Mouse (Mus musculus) ES-E14 (cell line): Measurements from ENCODE around the gene Lgals9. TPM values are rescaled to one million over a fixed set of nuclear protein-coding genes. Genes with fewer than 3 reads are reported as not detected.

Experiments used
- DNase-seq: peaks from one replicate; pipeline ENCODE4 v3.0.0-alpha.2; 2013; ENCODE audit warnings: low read depth, low spot score
- H3K27ac ChIP-seq: 2 replicates; pipeline ENCODE4 v1.5.1; 2012; ENCODE audit warnings: low read depth, mild to moderate bottlenecking, low read length, moderate library complexity, mixed read lengths; ENCODE audit not compliant: poor library complexity, insufficient read depth, severe bottlenecking
- H3K36me3 ChIP-seq: 2 replicates; pipeline ENCODE4 v1.6.1; 2012; ENCODE audit warnings: mild to moderate bottlenecking, low read length, moderate library complexity, mixed read lengths; ENCODE audit not compliant: control insufficient read depth, poor library complexity, insufficient read depth, severe bottlenecking
- H3K4me1 ChIP-seq, 2 experiments: fragments of 150-350 bp in 1 of 2; sonication (generic) in 1 of 2; 2 replicates each; pipeline ENCODE4 v1.6.1; 2012; ENCODE audit warnings: low read length in 2 of 2, mild to moderate bottlenecking in 1 of 2, mixed read lengths in 1 of 2; ENCODE audit not compliant: control insufficient read depth in 2 of 2, insufficient read depth in 2 of 2, poor library complexity in 1 of 2
- H3K4me3 ChIP-seq, 2 experiments: fragments of 150-350 bp in 1 of 2; sonication (generic) in 1 of 2; 2 replicates each; pipeline ENCODE4 v1.5.1; 2012; ENCODE audit warnings: low read length in 2 of 2, low read depth in 1 of 2, mild to moderate bottlenecking in 1 of 2, mixed read lengths in 1 of 2; ENCODE audit not compliant: insufficient read depth in 1 of 2, poor library complexity in 1 of 2, severe bottlenecking in 1 of 2
- H3K9ac ChIP-seq: 2 replicates; pipeline ENCODE4 v1.6.1; 2012; ENCODE audit warnings: low read depth, mild to moderate bottlenecking, low read length, mixed read lengths; ENCODE audit not compliant: poor library complexity, insufficient read depth, severe bottlenecking
- H3K9me3 ChIP-seq: fragments of 150-350 bp; sonication (generic); 2 replicates; pipeline ENCODE4 v1.6.1; 2012; ENCODE audit warnings: low read depth, mild to moderate bottlenecking, low read length; ENCODE audit not compliant: control insufficient read depth, insufficient read depth
- CHD2 ChIP-seq: IDR thresholded peaks from 2 replicates; pipeline ENCODE4 v1.6.1; 2014; ENCODE audit warnings: mild to moderate bottlenecking, low read depth, low read length, inconsistent platforms
- HCFC1 ChIP-seq: IDR thresholded peaks from 2 replicates; pipeline ENCODE4 v1.6.1; 2012; ENCODE audit warnings: low read length, inconsistent platforms, borderline replicate concordance; ENCODE audit not compliant: insufficient read depth
- MAFK ChIP-seq: IDR thresholded peaks from 2 replicates; pipeline ENCODE4 v1.6.1; 2014; ENCODE audit warnings: mild to moderate bottlenecking, low read depth, low read length, inconsistent platforms; ENCODE audit not compliant: insufficient read depth
- ZC3H11A ChIP-seq: IDR thresholded peaks from 2 replicates; pipeline ENCODE4 v1.6.1; 2012; ENCODE audit warnings: low read depth, mild to moderate bottlenecking, inconsistent platforms, low read length, borderline replicate concordance
- ZNF384 ChIP-seq: IDR thresholded peaks from 2 replicates; pipeline ENCODE4 v1.6.1; 2012; ENCODE audit warnings: low read depth, low read length, inconsistent platforms
- in situ Hi-C, 2 experiments: fragments of 600-800 bp; cut with MboI; formaldehyde crosslinking; loops; one replicate each; pipeline ENCODE4 v1.15.1; 2025; ENCODE audit warnings: low sequenced_read_pairs in 2 of 2, inconsistent platforms in 1 of 2; ENCODE audit not compliant: unreplicated experiment in 2 of 2
- total RNA-seq: library from RNA; depleted of rRNA; stranded (reverse); fragments of 300-350 nt; gene quantifications from 2 replicates; pipeline ENCODE4 v1.2.3, GENCODE M21; 2012; rRNA removed

Lgals9 gene
- total RNA-seq = 3.8 and 8.6 TPM in 2 replicates

DNA sequence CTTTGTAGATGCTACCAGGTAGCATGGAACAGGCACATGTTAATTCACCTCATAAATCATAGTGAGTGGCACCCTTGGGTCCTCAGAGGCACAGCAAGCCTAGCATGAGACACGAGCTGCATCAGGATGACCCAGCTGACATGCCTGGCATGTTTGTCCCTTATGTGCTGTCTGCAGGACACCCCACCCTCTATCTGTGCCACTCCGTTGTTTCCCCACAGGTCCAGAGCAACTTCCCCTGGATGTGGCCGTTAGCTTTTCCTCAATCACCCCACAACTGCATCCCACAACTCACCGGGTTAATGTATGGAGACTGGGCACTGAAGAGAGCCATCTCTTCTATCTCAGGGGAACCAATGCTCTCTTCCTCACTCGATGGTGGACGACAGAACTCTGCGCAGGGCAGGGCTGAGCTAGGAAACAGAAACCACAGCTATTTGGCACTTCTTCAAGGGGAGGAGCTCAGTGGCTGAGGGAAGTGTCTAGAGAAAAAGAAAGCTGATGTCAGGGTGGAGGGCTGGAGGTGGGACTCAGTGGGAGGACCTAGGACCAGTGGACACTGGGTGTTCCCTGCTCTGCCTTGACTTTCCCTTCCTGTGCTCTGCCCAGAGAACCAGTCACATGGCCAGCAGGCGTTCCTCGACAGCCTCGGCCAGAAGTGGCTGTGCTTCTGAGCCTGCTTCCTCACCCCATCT is at the start of gene Lgals9:
Gene Lgals9 (minus strand): TSS at position 464 of the 695 bp plus-strand sequence.
- H3K27ac ChIP-seq = no peak within 1 kb of the TSS
- no peaks in the 10 kb centered on the region; the same call in 1 of the 2 replicates for H3K9me3 ChIP-seq
- H3K4me1 ChIP-seq = peaks cover 0 to 2% of the 10 kb centered on the region in 2 experiments; a peak in 1 of 4 replicates
- no peak for TF ChIP-seq HCFC1
- no peak for TF ChIP-seq CHD2
- TF ChIP-seq ZNF384 = no peak
- TF ChIP-seq MAFK = no peak
- no peak for TF ChIP-seq ZC3H11A
- no peak within 1 kb of the TSS for H3K9ac ChIP-seq
- H3K4me3 ChIP-seq = no peak within 1 kb of the TSS
- no peak for DNase-seq
- in situ Hi-C loops = no loop called here
- no peaks in the 10 kb centered on the region for H3K36me3 ChIP-seq

DNA sequence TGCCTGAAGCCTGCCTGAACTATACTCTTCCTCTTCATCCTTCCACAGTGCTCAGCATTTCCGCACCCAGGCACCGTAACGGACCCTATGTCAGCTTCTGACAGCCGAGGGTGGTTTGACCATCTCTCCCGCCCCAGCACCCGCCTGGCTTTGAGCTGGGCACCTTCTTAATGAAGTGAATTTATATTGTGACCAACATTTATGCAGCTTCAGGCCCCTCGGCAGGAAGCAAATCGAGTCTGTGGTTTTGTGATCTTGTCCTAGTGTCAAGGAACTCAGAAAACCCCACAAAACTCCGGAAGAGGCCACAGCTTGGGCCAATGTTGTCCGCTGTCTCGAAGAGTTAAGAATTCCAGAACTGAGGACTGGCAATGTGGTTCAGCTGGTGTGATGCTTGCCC is 48.9 kb upstream of the Lgals9 start:
- H3K4me1 ChIP-seq = peaks cover 0 to 5% of the 10 kb centered on the region in 2 experiments; a peak in 1 of 4 replicates
- H3K27ac ChIP-seq = no peak overlapping the region
- H3K4me3 ChIP-seq = no peak overlapping the region; a peak in 1 of 4 replicates
- no peaks in the 10 kb centered on the region for H3K9me3 ChIP-seq
- no peak for DNase-seq
- in situ Hi-C loops = loop anchor here (5.0 to 10.0 kb wide), 2 partner anchors 179 to 181 kb away; no protein-coding TSS in a partner anchor
- TF ChIP-seq ZNF384 (no peak), MAFK (no peak), CHD2 (no peak)
- no peaks in the 10 kb centered on the region for H3K36me3 ChIP-seq
- no peak overlapping the region for H3K9ac ChIP-seq

DNA sequence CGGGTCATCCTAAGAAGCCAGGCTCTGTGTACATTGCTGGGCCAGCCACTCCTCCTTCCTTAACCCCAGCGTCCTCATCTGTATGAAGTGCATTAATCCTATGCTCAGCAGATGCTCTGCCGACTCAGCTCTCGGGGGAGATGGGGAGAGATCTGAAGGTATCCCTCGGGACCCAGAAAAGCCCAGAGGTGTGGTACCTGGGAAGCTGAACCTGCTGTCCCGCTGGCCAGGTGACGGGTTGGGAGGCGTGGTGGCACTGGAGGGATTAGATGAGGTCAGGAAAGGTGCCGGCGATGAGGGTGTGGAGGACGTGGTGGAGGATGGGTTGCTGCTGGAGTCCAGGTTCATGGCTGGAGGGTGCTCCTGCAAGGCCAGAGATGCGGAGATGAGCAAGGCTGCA is 48.3 kb upstream of the Lgals9 start:
- Histone ChIP-seq H3K4me3 (no peak overlapping the region), H3K27ac (no peak overlapping the region), H3K9ac (no peak overlapping the region), H3K9me3 (no peaks in the 10 kb centered on the region), H3K36me3 (no peaks in the 10 kb centered on the region), H3K4me1 (peaks cover 0 to 5% of the 10 kb centered on the region in 2 experiments; a peak in 1 of 4 replicates)
- TF ChIP-seq HCFC1 = no peak
- TF ChIP-seq CHD2 = no peak
- no peak for TF ChIP-seq ZC3H11A
- no peak for TF ChIP-seq MAFK
- no peak for TF ChIP-seq ZNF384
- in situ Hi-C loops = loop anchor here (5.0 to 10.0 kb wide), 2 partner anchors 179 to 182 kb away; no protein-coding TSS in a partner anchor
- DNase-seq = no peak

DNA sequence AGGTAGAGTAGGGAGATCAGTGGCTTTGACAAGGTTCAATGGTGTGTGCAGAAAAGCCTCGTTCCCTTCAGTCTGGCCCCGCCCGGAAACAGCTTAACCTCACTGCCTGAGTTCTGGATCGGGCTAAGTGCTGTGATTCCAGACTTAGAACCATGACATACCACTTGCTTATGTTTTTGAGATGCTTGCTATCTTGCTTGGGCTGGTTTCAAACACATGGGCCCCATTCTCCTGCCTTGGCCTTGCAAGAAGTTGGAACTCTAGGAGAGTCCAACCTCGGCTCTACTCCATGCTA is 46.7 kb upstream of the Lgals9 start:
- no peak for DNase-seq
- no peak overlapping the region for H3K27ac ChIP-seq
- in situ Hi-C loops = loop anchor here (5.0 to 10.0 kb wide), 2 partner anchors 181 to 183 kb away; no protein-coding TSS in a partner anchor
- H3K9me3 ChIP-seq = no peaks in the 10 kb centered on the region
- no peaks in the 10 kb centered on the region for H3K36me3 ChIP-seq
- peaks cover 0 to 5% of the 10 kb centered on the region in 2 experiments; a peak in 1 of 4 replicates for H3K4me1 ChIP-seq
- 0 out of 4 replicates have a peak overlapping the region, but pooled peaks of 1 of the 2 experiments have one; percentile 19 for H3K4me3 ChIP-seq
- H3K9ac ChIP-seq = no peak overlapping the region
- TF ChIP-seq ZNF384 = no peak
- TF ChIP-seq ZC3H11A = no peak
- no peak for TF ChIP-seq CHD2
- TF ChIP-seq MAFK = no peak
- TF ChIP-seq HCFC1 = no peak
